Mouse (Mus musculus) urinary bladder, postnatal 4 days (tissue): ENCODE measurements around the gene Zwint.
A peak's percentile ranks its signal among the peaks of the same experiment; 100 is the strongest.

Source experiments
- DNase-seq, 2 experiments: peaks; one replicate each; pipeline ENCODE4 v3.0.0; 2021 to 2022; ENCODE audit warnings: low spot score in 2 of 2

Gene Zwint

DNA sequence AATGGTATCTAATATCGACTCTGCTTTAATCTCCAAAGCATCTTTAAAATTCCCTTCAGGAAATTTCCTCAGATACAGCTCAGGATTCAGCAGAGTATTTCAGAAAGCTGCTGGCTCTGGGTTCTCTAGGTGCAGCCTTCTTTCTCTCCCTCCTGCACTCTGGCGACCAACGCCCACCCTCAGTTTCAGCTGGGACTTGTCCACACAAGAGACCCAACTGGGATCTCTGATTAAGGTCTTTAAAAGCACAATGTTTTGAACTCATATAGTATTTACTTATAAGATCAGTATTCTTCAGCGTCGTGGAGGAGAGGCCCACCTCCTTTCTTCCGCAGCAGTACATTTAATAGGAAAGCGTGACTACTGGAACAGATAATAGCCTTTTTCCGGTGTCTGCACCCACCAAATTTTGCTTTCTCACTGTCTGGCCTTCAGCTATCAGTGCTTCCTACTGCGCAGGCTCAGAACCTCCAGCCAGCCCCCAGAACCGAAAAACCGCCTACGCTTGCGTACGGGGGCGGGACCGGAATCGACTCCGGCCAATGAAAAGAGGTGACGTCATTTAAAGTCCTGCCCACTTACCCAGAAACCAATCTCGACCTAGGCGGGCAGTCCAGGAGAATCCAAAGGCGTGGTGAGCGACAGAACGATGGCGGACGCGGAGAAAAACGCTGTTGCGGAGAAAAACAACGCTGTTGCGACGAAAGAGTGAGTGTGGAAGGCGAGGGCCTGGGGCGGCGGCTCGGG, at the start of gene Zwint:
Gene Zwint, plus strand, starts transcription at position 576 of the 747 bp plus-strand sequence.
- peak; percentile 94 to 96 for DNase-seq

DNA sequence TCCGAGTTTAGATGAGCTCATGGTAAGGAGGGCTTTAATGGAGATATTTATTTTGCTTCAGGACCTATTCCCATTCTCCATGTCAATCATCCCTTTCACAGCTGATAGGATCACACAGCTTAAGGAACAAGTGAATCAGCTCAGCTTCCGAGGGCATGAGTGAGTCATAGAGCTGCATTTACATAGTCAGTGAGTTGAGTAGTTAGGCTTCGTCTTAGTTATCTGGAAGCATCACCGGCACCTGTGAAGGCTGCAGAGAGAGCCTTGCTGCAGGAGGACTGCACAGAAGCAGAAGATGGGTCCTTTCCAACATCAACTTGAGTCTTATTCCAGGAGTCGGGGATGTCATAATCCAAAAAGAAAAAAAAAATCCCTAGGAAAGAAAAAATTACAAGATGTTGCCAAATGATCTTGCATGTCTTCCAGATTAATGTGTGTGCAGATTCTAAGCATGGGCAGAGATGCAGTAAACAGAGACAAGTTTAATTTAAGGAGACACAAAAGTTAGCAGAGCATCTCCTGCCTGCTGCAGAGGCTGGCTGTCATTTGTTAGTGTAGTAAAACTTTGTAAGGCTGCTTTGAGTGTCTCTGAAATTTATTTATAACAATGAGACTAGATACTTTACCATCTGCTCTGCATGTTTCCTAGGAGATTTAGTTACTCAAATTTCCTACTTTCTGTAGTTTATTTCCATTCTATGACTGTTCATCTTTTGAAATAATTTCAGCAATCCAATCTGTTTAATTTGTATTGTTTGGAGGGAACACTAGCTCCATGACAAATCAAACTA, 41.3 kb upstream of the Zwint start:
- no peak for DNase-seq

GRCm38 (mm10) chr10:72616153-72616552, 38.5 kb upstream of the Zwint start:
- DNase-seq: no peak

GRCm38 (mm10) chr10:72620527-72620926, 34.1 kb upstream of the Zwint start:
- no peak for DNase-seq

- no peak for DNase-seq
Measured at GRCm38 (mm10) chr10:72623561-72623960, 31.1 kb upstream of the Zwint start.

- DNase-seq: no peak
Measured at GRCm38 (mm10) chr10:72634125-72634524, 20.5 kb upstream of the Zwint start.

DNA sequence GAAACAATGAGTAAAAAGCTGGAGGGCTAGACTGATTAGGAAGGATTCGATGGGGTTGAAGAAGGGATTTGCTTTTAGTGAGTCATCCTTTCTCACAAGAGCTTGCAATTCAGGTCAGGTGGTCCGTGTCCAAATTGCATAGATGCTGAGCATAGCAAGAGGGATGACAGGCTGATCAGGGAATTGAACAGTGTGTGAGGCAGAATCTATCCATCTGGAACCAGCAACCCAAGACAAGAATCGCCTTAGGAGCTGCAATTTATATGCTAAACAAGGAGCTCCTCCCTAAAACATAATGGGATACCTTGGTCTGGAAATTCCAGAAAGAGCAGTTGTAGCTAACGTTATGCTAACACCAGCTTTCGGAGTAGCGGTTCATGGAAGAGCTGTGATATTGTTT, 3.8 kb upstream of the Zwint start:
- DNase-seq: no peak

DNA sequence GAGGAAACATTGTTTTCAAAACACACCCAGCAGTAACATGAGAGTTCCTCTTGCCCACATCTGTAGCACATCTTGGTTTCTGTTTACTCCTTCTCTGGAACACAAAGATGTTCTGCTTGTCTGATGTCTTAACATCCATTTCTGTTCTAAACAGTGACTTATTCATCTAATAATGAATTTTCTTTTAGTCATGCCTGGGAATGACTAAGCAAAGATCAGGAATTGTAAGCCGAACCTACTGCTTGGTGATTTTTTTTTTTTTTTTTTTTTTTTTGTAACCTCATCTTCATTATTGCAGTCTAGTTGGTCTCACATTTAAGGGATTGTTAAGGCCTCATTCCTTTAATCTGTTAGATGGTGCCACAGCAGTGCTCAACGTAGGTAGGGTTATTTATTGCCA, 848 bp upstream of the Zwint start:
- DNase-seq: no peak

DNA sequence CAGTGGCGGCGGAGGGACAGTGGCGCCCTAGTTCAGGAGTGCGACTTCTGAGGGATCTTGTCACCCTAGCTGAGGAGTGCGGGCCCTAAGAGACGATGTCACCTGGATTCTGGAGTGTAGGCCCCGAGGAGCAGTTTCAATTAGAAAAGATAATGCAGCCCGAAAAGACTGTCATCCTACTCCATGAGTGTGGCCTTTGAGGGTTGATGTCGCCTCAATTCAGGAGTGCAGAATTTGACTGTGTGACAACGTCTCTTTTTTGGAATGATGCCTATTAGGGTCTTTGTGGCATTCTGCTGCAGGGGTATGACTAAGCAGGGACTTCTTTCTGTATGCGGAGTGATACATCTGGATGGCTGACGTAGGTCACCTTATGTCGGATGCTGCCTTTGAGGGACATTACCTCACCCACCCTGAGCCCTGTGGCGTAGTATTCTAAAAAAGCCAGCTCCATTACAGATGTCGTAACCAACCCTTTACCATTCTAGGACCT, 418 bp downstream of the Zwint start:
- no peak for DNase-seq

DNA sequence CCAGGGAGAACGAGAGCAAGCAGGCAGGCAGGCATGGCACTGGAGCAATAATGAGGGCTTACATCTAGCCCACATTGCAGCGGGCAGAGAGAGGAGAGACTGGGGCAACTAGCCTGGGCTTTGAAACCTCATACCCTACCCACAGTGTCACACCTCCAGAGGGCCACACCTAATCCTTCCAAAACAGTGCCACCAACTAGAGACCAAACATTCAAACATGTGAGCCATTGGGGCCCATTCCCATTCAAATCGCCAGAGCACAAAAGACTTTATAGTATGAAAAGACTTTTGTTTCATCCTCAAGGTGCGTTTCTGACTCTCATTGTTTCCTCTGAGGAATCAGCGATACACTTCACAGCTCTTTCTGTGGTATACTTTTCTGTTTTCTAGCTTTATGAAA, 4.6 kb downstream of the Zwint start:
- no peak for DNase-seq

GRCm38 (mm10) chr10:72660350-72660749, 5.7 kb downstream of the Zwint start:
- DNase-seq: no peak

GRCm38 (mm10) chr10:72667856-72668255, 13.2 kb downstream of the Zwint start:
- DNase-seq: no peak

DNA sequence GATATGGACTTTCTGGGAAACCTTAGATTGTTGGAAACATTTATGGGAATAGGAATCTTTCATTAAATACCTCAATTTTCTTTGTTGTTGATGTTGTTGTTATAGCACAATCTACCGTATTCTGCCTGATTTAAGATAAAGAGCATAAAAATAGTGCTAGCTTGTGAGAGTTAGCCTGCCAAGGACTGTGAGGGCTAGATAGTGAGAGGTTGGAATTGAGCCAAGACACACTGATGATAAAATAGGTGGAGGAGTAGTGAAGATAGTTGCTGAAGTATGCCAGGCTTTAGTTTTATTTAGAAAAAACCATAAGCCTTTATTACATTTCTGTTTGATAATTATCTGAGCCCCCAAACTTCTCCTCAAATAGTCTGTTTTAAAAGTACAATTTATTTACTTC, 14.4 kb downstream of the Zwint start:
- DNase-seq: no peak

GRCm38 (mm10) chr10:72675971-72676370, 21.3 kb downstream of the Zwint start:
- DNase-seq: no peak

DNA sequence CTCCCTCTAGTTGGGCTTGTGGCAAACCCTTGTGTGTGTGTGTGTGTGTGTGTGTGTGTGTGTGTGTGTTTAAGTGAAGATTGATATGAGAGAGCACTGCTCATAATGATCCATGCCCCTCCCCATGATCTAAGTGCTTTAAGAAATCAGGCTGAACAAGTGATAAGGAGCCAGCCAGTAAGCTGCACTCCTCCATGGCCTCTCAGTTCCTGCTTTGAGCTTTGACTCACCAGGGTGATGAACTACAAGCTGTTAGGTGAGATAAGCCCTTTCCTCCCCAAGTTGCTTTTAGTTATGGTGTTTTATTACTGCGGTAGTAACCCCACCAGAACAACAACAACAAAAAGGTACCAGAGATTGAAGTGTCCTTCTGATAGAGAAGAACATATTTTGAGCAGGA, 21.9 kb downstream of the Zwint start:
- no peak for DNase-seq

- no peak for DNase-seq
Measured at GRCm38 (mm10) chr10:72679086-72679485, 24.4 kb downstream of the Zwint start.

DNA sequence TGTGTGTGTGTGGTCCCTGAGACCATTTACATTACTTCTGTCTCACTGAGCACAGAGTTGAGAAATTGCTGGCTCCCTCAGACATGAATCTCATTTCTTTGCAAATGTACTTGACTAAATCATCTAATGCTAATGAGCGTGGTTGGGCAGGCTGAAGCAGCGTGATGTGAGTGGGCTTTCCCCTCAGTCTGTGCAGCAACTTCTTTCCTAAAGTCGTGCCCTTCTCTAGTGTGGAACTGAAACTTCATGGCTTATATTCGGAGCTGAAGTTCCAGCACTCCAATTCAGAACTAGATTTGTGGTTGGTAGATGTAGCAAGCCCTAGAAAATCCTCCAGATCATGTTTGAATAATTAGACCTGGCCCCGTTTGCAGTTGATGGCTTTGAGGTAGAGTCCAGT, 46.4 kb downstream of the Zwint start:
- no peak for DNase-seq

DNA sequence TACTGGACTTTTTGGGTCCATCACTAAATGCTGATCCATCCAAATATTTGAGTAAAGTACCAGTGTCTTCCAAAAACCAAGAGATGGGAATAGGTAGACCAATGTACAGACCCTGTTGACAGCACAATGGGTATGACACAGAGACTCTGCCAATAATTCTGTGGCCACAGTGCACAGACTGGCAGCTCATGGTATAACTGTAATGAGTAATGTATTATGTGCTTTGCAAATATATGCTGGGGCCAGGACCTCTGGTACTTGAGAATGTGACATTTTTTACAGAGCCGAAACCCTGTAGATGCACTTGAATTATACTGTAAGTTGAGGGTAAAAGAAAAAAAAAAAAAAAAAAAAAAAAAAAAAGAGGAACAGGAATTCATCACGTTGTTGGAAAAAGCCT, 59.1 kb downstream of the Zwint start:
- no peak for DNase-seq
